Mouse (Mus musculus) liver, adult 2 months (tissue): ENCODE data around the gene Fkbp8.

ENCODE experiments used
- CTCF ChIP-seq: fragments of 200-500 bp; IDR thresholded peaks from 2 replicates; pipeline ENCODE4 v1.5.1; 2011; ENCODE audit warnings: low read depth, low read length, control low read depth
- POLR2A ChIP-seq: fragments of 200-500 bp; IDR thresholded peaks from 2 replicates; pipeline ENCODE4 v1.6.1; 2011; ENCODE audit warnings: low read length, control low read depth; ENCODE audit not compliant: insufficient read depth; ENCODE audit errors: extremely low read depth

DNA sequence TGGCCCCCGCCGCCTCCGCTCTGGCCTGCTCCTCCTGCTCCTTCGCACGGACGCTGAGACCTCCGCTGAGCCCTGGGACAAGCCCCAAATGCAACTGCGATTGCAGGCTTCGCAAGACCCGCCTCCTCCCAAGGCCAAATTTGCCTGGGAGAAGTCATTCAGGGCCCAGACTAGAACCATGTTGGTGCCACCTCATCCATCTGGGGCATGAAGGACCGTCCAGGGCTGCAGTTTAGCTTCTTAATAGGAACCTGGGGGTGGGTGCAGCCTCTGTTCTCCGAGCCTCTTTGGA lies 31.8 kb upstream of the Fkbp8 start:
- TF ChIP-seq CTCF (no peak), POLR2A (no peak)
